Mouse (Mus musculus) testis, adult 2 months (tissue): ENCODE measurements around the gene Vmn1r179. TPM values are rescaled to one million over a fixed set of nuclear protein-coding genes. Genes with fewer than 3 reads are reported as not detected.
A peak's percentile ranks its signal among the peaks of the same experiment; 100 is the strongest.
"Not testable (repeated sequence)": the region's sequence is repeated elsewhere in the genome, so short reads cannot be mapped to it uniquely, and the experiment has no call there.

ENCODE experiments used
- H3K27ac ChIP-seq: fragments of 200-500 bp; 2 replicates; pipeline ENCODE4 v1.5.1; 2012; ENCODE audit warnings: low read depth, low read length; ENCODE audit not compliant: control insufficient read depth, insufficient read depth
- H3K27me3 ChIP-seq: fragments of 200-500 bp; 2 replicates; pipeline ENCODE4 v1.6.1; 2012; ENCODE audit warnings: mild to moderate bottlenecking, low read length, moderate library complexity; ENCODE audit not compliant: control insufficient read depth, insufficient read depth
- H3K36me3 ChIP-seq: fragments of 200-500 bp; 2 replicates; pipeline ENCODE4 v1.6.1; 2012; ENCODE audit warnings: mild to moderate bottlenecking, low read length; ENCODE audit not compliant: control insufficient read depth, insufficient read depth
- H3K4me1 ChIP-seq: fragments of 200-500 bp; 2 replicates; pipeline ENCODE4 v1.6.1; 2012; ENCODE audit warnings: low read length; ENCODE audit not compliant: control insufficient read depth, insufficient read depth
- H3K4me3 ChIP-seq: fragments of 200-500 bp; 2 replicates; pipeline ENCODE4 v1.5.1; 2012; ENCODE audit warnings: low read depth, mild to moderate bottlenecking, low read length, moderate library complexity, mixed read lengths; ENCODE audit not compliant: control insufficient read depth
- CTCF ChIP-seq: fragments of 200-500 bp; IDR thresholded peaks from 2 replicates; pipeline ENCODE4 v1.5.1; 2012; ENCODE audit warnings: low read depth, mild to moderate bottlenecking, inconsistent platforms, low read length, moderate library complexity; ENCODE audit not compliant: control insufficient read depth, insufficient read depth, insufficient replicate concordance
- POLR2A ChIP-seq: fragments of 200-500 bp; IDR thresholded peaks from 2 replicates; pipeline ENCODE4 v1.6.1; 2012; ENCODE audit warnings: low read depth, mild to moderate bottlenecking, inconsistent platforms, low read length, moderate library complexity; ENCODE audit not compliant: control insufficient read depth
- polyA plus RNA-seq: library from polyadenylated mRNA; depleted of rRNA; stranded (reverse); fragments of >200 nt; gene quantifications from 2 replicates; pipeline ENCODE4 v1.2.3, GENCODE M21; 2012; rRNA removed

The Vmn1r179 gene
- not detected in 2 replicates for polyA plus RNA-seq

DNA sequence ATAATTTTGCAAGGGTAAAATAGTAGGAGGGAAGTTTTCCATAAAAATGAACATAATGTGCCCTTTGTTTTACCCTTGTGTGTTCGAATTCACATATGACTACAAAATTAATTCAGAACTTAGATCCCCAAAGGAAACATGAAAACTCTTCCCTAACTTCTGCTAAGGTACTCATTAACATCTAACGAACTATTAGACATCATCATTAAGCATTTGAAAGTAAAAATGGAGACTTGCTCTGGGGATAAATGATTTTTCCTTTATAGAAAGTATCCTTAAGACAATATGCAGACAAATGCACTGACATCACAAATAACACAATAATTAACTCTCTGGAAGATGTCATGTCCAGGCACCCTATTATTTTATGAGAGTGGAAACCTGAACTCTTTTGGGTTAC is at the start of gene Vmn1r179:
Gene Vmn1r179, plus strand, starts transcription at position 301 of the 400 bp plus-strand sequence.
- Histone ChIP-seq H3K27ac (no peak within 1 kb of the TSS), H3K4me1 (no peaks in the 10 kb centered on the region), H3K4me3 (no peak within 1 kb of the TSS), H3K36me3 (no peaks in the 10 kb centered on the region), H3K27me3 (no peaks in the 10 kb centered on the region)
- no peak for TF ChIP-seq CTCF
- TF ChIP-seq POLR2A = no peak

- Histone ChIP-seq H3K27me3 (no peaks in the 10 kb centered on the region), H3K36me3 (no peaks in the 10 kb centered on the region), H3K27ac (no peak within 1 kb of the TSS)
Observed at GRCm38 (mm10) chr7:23891709-23892108, 35.1 kb upstream of the Vmn1r179 start, which contains the start of gene Vmn1r178. Vmn1r178 (plus strand) TSS chr7:23892009.

GRCm38 (mm10) chr7:23950332-23950731 is 23.6 kb downstream of the Vmn1r179 start, which contains the start of gene Vmn1r180:
Vmn1r180 (plus strand) TSS chr7:23950632.
- no peak for TF ChIP-seq CTCF
- no peak for TF ChIP-seq POLR2A
- Histone ChIP-seq H3K4me3 (no peak within 1 kb of the TSS), H3K27ac (no peak within 1 kb of the TSS), H3K27me3 (no peaks in the 10 kb centered on the region), H3K4me1 (no peaks in the 10 kb centered on the region), H3K36me3 (no peaks in the 10 kb centered on the region)

More at GRCm38 (mm10) chr7:23891709-23892108, 35.1 kb upstream of the Vmn1r179 start, which contains the start of gene Vmn1r178:
- Histone ChIP-seq H3K4me1 (no peaks in the 10 kb centered on the region), H3K4me3 (no peak within 1 kb of the TSS)
- TF ChIP-seq POLR2A (no peak), CTCF (no peak)

- H3K4me1 ChIP-seq, H3K36me3 ChIP-seq, H3K27ac ChIP-seq, H3K27me3 ChIP-seq, H3K4me3 ChIP-seq: not testable (repeated sequence)
Observed at GRCm38 (mm10) chr7:23968044-23968443, 41.3 kb downstream of the Vmn1r179 start.

DNA sequence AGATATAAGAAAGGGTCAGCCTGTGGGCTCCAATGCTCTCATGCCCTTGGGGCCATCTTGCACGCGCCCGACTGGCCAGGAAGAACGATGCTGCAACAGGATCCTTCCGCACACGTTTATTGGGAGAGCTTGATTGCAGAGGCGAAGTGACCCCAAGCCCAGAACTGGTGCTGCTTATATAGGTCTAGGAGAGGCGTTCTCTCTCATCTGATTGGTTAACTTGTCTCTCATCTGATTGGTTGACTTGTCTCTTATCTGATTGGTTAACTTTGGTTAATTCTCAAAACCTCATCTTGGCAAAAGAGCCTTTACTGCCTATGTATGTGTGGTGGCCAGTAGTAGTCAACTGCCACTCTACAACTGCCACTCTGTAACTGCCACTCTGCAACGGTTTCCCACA is 47.5 kb downstream of the Vmn1r179 start, which contains the start of gene Vmn1r181:
Gene Vmn1r181, plus strand, starts transcription at position 301 of the 400 bp plus-strand sequence.
- H3K4me1 ChIP-seq = not testable (repeated sequence)

More for the DNA sequence above, 47.5 kb downstream of the Vmn1r179 start, which contains the start of gene Vmn1r181:
- peak within 1 kb of the TSS; percentile 24 for H3K4me3 ChIP-seq
- H3K27ac ChIP-seq = peak within 1 kb of the TSS; percentile 64
- not testable (repeated sequence) for H3K27me3 ChIP-seq, H3K36me3 ChIP-seq

Other genes starting within 250 kb of the Vmn1r179 start
- not detected in 2 replicates for gene Vmn1r173, start 226.3 kb upstream of the Vmn1r179 start, polyA plus RNA-seq
- not detected in 2 replicates for gene Vmn1r174, start 174.7 kb upstream of the Vmn1r179 start, polyA plus RNA-seq
- 0.04 TPM in 1 of 2 replicates, not detected in the other for gene Vmn1r175, start 116.3 kb upstream of the Vmn1r179 start, polyA plus RNA-seq
- not detected in 2 replicates for gene Vmn1r176, start 89.6 kb upstream of the Vmn1r179 start, polyA plus RNA-seq
- not detected in 2 replicates for gene Vmn1r177, start 60.5 kb upstream of the Vmn1r179 start, polyA plus RNA-seq
- gene Vmn1r178, start 35.0 kb upstream of the Vmn1r179 start, polyA plus RNA-seq = not detected in 2 replicates
- not detected in 2 replicates for gene Vmn1r180, start 23.7 kb downstream of the Vmn1r179 start, polyA plus RNA-seq
- 0.82 and 2.4 TPM in 2 replicates for gene Vmn1r181, start 47.6 kb downstream of the Vmn1r179 start, polyA plus RNA-seq
- 0.07 TPM in 1 of 2 replicates, not detected in the other for gene V1rd19, start 74.7 kb downstream of the Vmn1r179 start, polyA plus RNA-seq
- 0.01 and 0.04 TPM in 2 replicates for gene Vmn1r183, start 126.3 kb downstream of the Vmn1r179 start, polyA plus RNA-seq
- 7.3 TPM in 2 replicates for gene Zfp180, start 154.9 kb downstream of the Vmn1r179 start, polyA plus RNA-seq
- gene Zfp112, start 185.3 kb downstream of the Vmn1r179 start, polyA plus RNA-seq = 0.46 and 0.67 TPM in 2 replicates
- gene Zfp235, start 207.2 kb downstream of the Vmn1r179 start, polyA plus RNA-seq = 1.4 and 1.5 TPM in 2 replicates
- 0.11 and 0.16 TPM in 2 replicates for gene Zfp114, start 248.1 kb downstream of the Vmn1r179 start, polyA plus RNA-seq